Mouse (Mus musculus): ENCODE measurements around the gene Cdcp1. TPM values are rescaled to one million over a fixed set of nuclear protein-coding genes. Genes with fewer than 3 reads are reported as not detected.
A peak's percentile ranks its signal among the peaks of the same experiment; 100 is the strongest.

The Cdcp1 gene
- total RNA-seq, 2 experiments from 2014 or later = not detected

GRCm38 (mm10) chr9:123213371-123213770 is 2.5 kb downstream of the Cdcp1 start:
- DNase-seq (ENCODE audit: low spot score) = no peak

- no peak for DNase-seq (ENCODE audit: low spot score)
Observed at GRCm38 (mm10) chr9:123207895-123208294, 7.9 kb downstream of the Cdcp1 start.

GRCm38 (mm10) chr9:123206948-123207347 is 8.9 kb downstream of the Cdcp1 start:
- DNase-seq (ENCODE audit: low spot score) = no peak

- no peak for DNase-seq (ENCODE audit: low spot score)
Observed at GRCm38 (mm10) chr9:123206526-123206925, 9.3 kb downstream of the Cdcp1 start.

GRCm38 (mm10) chr9:123200116-123200515 is 15.7 kb downstream of the Cdcp1 start:
- no peak for DNase-seq (ENCODE audit: low spot score)

GRCm38 (mm10) chr9:123188271-123188670 is 27.6 kb downstream of the Cdcp1 start:
- DNase-seq (ENCODE audit: low spot score) = no peak

- no peak for DNase-seq (ENCODE audit: low spot score)
Observed at GRCm38 (mm10) chr9:123187589-123187988, 28.2 kb downstream of the Cdcp1 start.

GRCm38 (mm10) chr9:123186151-123186550 is 29.7 kb downstream of the Cdcp1 start:
- no peak for DNase-seq (ENCODE audit: low spot score)

GRCm38 (mm10) chr9:123185546-123185945 is 30.3 kb downstream of the Cdcp1 start:
- no peak for DNase-seq (ENCODE audit: low spot score)

- DNase-seq (ENCODE audit: low spot score) = no peak
Observed at GRCm38 (mm10) chr9:123183226-123183625, 32.6 kb downstream of the Cdcp1 start.

- no peak for DNase-seq (ENCODE audit: low spot score)
Observed at GRCm38 (mm10) chr9:123180003-123180402, 35.8 kb downstream of the Cdcp1 start.

- no peak for DNase-seq (ENCODE audit: low spot score)
Observed at GRCm38 (mm10) chr9:123177380-123178048, 38.3 kb downstream of the Cdcp1 start.

- DNase-seq (ENCODE audit: low spot score) = no peak
Observed at GRCm38 (mm10) chr9:123174356-123174755, 41.5 kb downstream of the Cdcp1 start.

- DNase-seq (ENCODE audit: low spot score) = no peak
Observed at GRCm38 (mm10) chr9:123173760-123174159, 42.1 kb downstream of the Cdcp1 start.

- no peak for DNase-seq (ENCODE audit: low spot score)
Observed at GRCm38 (mm10) chr9:123165781-123166443, 49.9 kb downstream of the Cdcp1 start.

GRCm38 (mm10) chr9:123162985-123163694 is 52.7 kb downstream of the Cdcp1 start:
- no peak for DNase-seq (ENCODE audit: low spot score)

- no peak for DNase-seq (ENCODE audit: low spot score)
Observed at GRCm38 (mm10) chr9:123161792-123162191, 54.0 kb downstream of the Cdcp1 start.

- peak; percentile 50 for DNase-seq (ENCODE audit: low spot score)
Observed at GRCm38 (mm10) chr9:123159330-123159729, 56.5 kb downstream of the Cdcp1 start.

- no peak for DNase-seq (ENCODE audit: low spot score)
Observed at GRCm38 (mm10) chr9:123158125-123158836, 57.6 kb downstream of the Cdcp1 start.

- DNase-seq (ENCODE audit: low spot score) = peak; percentile 66
Observed at GRCm38 (mm10) chr9:123157699-123158098, 58.1 kb downstream of the Cdcp1 start.

GRCm38 (mm10) chr9:123156910-123157361 is 58.9 kb downstream of the Cdcp1 start:
- peak; percentile 68 for DNase-seq (ENCODE audit: low spot score)

- peak; percentile 75 for DNase-seq (ENCODE audit: low spot score)
Observed at GRCm38 (mm10) chr9:123153121-123153520, 62.7 kb downstream of the Cdcp1 start.

All from gastrocnemius, adult 18-20 months (tissue).